Mouse (Mus musculus) frontal cortex, postnatal 14 days (tissue): ENCODE measurements at regions not wholly inside any gene's neighbourhood (a gene's known extent, or its start where the extent isn't known, plus 50 kb on each side); places are given as distances from the start of the nearest gene placed in this dataset.
"Not testable (repeated sequence)": the region's sequence is repeated elsewhere in the genome, so short reads cannot be mapped to it uniquely, and the experiment has no call there.

Experiments used
- DNase-seq, 2 experiments: peaks; one replicate each; pipeline ENCODE4 v3.0.0; 2022; ENCODE audit warnings: low spot score in 2 of 2

DNA sequence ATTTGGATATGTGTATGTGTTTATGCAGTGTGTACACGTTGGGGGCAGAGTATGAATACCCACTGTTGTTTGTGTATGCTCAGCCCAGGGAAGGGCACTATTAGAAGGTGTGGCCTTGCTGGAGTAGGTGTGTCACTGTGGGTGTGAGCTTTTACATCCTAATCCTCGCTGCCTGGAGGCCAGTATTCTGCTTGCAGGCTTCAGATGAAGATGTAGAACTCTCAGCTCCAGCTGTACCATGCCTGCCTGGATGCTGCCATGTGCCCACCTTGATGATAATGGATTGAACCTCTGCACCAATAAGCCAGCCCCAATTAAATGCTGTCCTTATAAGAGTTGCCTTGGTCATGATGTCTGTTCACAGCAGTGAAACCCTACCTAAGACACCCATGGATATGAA, 155.4 kb downstream of the Enc1 start:
- not testable (repeated sequence) for DNase-seq

DNA sequence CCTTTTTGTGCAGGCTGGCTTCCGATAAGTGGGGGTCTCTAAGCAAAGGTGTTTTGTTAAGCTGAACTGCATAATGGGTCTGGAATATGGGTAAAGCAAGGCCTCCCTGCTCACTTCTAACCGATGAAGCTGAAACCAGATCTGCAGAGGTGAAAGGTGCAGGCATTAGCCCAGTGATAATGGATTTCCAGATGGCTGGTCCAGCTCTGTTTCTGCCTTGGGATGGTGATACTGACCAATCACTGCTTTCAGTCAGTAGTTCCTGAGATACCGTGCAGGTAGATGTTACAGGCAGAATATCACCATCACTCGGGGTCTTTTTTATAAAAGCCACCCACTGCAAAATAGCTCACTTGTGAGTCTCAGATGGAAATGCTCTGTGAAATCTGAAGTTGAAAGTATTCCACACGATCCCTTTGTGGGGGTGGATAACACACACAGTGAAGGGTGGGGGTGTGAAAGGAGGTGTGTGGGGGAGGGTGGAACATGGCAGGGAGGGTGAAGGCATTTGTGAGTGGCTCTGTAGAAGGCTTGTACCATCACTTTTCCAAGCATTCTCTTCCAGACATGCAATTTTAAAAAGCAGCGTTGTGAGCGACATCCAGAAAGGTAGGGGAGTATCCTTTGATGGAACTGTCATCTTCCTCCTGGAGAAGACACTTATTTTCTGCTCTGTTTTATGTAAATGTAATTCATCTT, 154.0 kb downstream of the Enc1 start:
- no peak for DNase-seq

GRCm38 (mm10) chr13:97394071-97394470, 153.2 kb downstream of the Enc1 start:
- DNase-seq, result no peak

DNA sequence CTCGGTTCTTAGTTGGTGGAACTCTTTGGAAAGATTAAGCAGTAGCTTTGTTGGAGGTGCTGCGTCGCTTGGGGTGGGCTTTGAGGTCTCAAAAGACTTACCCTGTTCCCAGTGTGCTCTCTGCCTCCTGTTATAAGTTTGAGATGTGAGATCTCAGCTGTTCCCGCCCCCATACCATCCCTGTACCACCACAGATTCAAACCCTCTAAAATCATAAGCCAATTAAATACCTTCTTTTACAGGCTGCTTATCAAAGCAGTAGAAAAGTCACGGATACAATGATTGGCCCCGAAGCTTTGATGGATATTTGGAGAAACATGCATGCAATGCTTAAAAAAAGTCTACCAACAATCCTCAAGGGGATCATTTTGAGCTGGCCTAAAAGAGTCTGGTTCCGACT, 152.6 kb downstream of the Enc1 start:
- DNase-seq, result no peak

GRCm38 (mm10) chr13:97390449-97390930, 149.6 kb downstream of the Enc1 start:
- peak; percentile 31 to 57 for DNase-seq

GRCm38 (mm10) chr13:97388851-97389479, 148.1 kb downstream of the Enc1 start:
- no peak for DNase-seq

GRCm38 (mm10) chr13:97386511-97386910, 145.6 kb downstream of the Enc1 start:
- DNase-seq, result no peak

GRCm38 (mm10) chr13:97385531-97385930, 144.6 kb downstream of the Enc1 start:
- no peak for DNase-seq

DNA sequence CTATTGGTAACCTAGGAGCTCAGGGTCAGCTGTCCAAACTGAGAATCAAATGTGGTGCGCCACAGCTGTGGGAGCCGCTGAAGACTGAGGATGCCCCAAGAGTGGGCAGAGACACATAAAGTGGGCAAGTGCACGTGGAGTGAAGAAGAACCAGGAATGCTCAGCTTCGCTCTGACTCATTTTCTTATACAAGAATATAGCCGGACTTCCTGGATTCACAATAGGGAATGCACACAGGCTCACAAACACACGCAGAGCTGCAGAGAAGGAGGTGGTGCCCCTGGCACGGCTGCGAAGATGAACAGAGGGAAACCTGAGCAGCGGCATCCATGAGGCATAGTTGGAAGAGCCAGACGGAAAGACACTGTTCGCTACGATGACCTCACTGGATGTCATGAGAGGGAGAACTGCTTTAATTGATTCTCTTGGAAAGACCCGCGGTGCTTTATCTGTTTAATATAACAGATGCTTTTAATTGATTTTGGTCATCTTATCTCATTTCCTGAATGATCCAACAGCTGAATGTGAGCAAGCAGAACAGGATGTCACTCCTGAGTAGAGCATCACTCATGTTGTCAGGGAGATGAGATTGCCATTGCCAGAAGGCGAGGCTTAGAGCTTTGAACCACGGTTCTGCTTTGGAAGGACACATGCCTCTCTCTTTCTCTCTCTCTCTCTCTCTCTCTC, 143.3 kb downstream of the Enc1 start:
- DNase-seq, result no peak

DNA sequence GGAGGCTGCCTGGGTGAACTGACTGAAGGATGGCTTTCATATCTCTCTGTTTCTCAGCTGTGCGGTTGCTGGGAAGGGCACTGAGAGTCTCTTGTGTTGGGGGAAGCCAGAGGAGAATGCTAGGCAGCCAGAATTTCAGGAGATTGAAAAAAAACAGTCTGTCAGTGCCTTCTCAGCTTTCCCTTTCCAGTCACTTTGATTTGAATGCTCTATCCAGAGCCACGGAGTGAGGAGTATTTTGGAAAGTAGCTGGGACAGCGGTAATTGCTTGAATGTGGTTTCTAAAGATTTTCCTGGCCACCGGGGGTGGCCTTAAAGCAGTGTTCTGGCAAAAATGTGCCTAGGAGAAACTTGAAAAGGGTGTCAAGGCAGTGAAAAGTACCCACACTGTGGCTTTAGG, 142.4 kb downstream of the Enc1 start:
- no peak for DNase-seq

GRCm38 (mm10) chr13:97380366-97380765, 139.5 kb downstream of the Enc1 start:
- DNase-seq, result no peak

DNA sequence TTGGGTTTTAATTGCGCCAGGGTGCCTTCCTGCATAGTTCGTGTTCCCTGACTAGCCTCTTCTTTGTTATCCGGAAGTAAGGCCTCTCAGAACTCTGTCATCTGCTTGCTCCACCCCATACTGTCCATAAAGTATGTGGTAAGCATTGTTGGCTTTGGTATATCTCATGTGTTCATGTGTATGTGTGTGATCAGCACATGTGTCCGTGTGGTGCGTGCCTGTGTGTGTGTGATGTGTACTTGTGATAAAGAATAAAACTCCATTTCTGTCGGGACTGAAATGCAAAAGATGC, 135.3 kb downstream of the Enc1 start:
- no peak for DNase-seq

- DNase-seq, result no peak
Observed at GRCm38 (mm10) chr13:97375501-97376231, 134.8 kb downstream of the Enc1 start.

- no peak for DNase-seq
Observed at GRCm38 (mm10) chr13:97372348-97372747, 131.4 kb downstream of the Enc1 start.

DNA sequence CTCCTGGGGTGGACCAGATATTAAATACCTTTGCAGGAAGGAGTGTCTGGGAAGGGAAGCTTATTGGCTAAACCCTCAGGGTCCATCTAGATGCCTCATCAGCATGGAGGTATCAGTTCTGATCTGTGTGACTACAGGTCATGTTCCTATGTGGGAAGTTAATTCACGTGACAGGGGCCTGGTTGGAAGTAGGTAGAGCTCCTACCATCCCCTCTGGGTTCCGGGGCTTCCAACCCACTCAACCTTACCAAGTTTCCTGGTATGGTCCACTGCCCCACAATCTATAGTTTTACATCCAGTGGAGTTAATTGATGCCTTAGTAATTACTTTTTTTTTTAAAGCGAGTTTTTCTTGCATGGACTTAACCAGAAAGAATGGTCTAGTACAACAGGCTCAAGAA, 130.3 kb downstream of the Enc1 start:
- no peak for DNase-seq

DNA sequence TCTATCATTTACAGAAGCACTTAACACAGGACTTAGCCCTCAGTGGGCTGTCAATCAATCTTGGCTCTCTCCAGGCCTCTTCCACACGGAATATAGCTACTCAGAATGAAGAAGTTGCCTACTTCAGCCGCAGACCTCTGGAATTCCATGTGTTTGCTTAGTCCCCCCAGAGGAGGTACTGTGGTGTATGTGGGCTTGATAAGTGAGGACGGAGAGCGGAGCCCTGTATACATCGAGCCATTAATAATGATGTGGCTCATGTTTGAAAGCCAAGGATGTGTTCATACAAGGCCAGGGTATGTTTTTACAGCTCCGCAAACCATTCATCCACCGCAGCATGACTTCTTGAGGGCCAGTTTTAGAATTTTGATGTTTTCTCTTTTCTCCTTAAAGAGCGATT, 125.8 kb downstream of the Enc1 start:
- DNase-seq, result no peak

DNA sequence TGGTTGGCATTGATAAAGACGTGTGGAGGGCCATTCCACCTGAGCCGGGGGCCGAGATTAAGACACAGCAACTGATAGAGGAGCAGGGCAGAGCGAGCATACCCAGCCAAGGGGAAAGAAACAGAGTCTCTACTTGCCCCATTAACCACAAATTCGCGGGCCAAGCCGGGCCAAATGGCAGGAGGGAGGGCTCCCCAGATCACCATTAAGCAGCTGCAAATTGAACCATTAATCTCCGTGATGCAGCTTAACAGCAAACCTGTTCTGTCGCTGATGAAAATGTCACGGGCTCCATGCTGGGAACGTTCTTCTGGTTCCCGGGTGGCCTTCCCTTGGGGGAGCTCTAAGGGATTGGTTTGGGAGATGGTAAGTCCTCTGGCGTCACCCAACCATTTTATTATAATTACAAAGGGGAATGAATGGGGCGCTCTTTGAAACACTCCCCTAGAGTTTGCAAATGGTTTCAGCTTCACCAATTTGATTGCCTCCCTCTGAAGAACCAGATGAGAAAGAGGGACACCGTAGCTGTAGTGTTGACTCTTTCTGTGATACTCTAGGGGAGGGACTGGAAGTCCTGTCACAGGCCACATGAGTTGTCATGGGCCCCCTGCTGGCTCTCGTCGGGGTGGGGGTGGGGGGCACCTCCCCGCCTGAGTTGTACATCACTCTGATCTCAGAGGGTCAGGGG, 124.8 kb downstream of the Enc1 start:
- no peak for DNase-seq

GRCm38 (mm10) chr13:97365004-97365403, 124.1 kb downstream of the Enc1 start:
- DNase-seq, result no peak

- no peak for DNase-seq
Observed at GRCm38 (mm10) chr13:97363765-97364164, 122.9 kb downstream of the Enc1 start.

- DNase-seq, result no peak
Observed at GRCm38 (mm10) chr13:97363214-97363613, 122.3 kb downstream of the Enc1 start.

DNA sequence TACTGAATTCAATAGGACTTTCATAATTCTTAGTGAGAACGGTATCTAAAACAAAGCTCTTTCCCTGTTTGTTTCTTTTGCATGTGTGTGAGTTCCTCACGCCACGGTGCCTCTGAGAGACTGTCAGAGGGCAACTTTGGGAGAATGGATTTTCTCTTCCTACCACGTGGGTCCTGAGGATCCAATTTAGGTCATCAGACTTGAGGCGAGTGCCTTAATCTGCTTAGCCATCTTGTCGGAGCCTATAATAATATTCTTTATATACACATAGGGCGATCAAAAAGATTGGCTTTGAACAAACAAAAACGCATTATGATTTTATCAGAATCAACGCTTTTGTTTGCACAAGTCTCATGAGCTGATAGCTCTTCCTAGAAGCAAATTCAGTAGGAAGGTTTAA, 119.6 kb downstream of the Enc1 start:
- no peak for DNase-seq

- no peak for DNase-seq
Observed at GRCm38 (mm10) chr13:97358781-97359305, 117.9 kb downstream of the Enc1 start.
